Mouse (Mus musculus) cortical plate, adult 2 months (tissue): ENCODE measurements around the gene Pamr1.

Source experiments
- CTCF ChIP-seq: fragments of 200-500 bp; IDR thresholded peaks from 2 replicates; pipeline ENCODE4 v1.5.1; 2011; ENCODE audit warnings: mild to moderate bottlenecking, control low read depth, low read length; ENCODE audit not compliant: insufficient read depth; ENCODE audit errors: extremely low read depth
- POLR2A ChIP-seq: fragments of 200-500 bp; IDR thresholded peaks from 2 replicates; pipeline ENCODE4 v1.6.1; 2011; ENCODE audit warnings: mild to moderate bottlenecking, low read length, control low read depth; ENCODE audit not compliant: insufficient read depth; ENCODE audit errors: extremely low read depth

DNA sequence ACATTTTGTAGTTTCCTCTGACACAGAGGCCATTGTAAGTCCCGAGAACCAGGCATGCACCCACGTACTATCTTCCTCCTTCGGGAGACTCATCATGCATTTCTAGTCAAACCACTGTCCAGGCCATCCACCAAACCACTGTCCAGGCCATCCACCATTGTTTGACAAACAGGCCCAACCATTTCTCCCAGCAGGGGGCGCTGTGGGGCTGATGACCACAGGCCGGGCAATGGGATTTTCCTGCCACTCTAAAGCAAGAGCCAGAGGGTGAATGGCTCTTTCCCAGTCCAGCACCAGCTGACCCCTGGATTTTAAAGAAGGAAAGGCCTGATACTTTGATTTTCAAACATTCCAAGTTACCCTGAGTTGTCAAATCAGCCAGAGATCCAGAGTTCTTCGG lies 125.5 kb downstream of the Pamr1 start:
- TF ChIP-seq CTCF (peak; percentile 36; the same call in 1 of the 2 replicates), POLR2A (no peak)
